Mouse (Mus musculus): ENCODE measurements around the gene Rpa1.

DNA sequence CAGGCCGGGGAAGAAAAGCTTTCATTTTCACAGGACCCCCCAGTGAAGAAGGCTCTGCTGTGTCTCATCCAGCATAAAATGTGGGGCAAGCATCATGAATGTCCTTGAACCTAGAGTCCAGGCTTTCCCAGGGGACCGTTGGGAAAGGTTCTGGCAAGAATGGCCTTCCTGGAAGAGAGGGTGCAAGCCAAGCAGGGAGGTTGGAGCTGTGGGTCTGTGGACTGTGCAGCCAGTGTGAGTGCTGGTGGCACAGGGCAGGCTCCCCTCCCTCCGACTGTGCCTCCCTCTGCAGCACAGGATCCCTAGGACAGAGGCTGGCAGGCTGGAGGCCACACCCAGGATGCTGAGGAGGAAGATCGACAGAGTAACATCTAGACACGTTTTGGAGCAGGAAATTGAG lies 85.3 kb downstream of the Rpa1 start:
- no peak for TF ChIP-seq CTCF (IDR thresholded peaks at IDR 0.05; ENCODE audit: low read depth)
- no peak for TF ChIP-seq EP300 (IDR thresholded peaks at IDR 0.05; ENCODE audit: low read depth)
